Mouse (Mus musculus): Measurements from ENCODE around the gene Tbca.

Gene Tbca

GRCm38 (mm10) chr13:94847870-94848269 lies 59.2 kb downstream of the Tbca start:
- DNase-seq (ENCODE audit: low spot score) = no peak

- DNase-seq (ENCODE audit: low spot score) = no peak
Observed at GRCm38 (mm10) chr13:94849351-94849750, 60.6 kb downstream of the Tbca start.

GRCm38 (mm10) chr13:94858016-94858575 lies 69.4 kb downstream of the Tbca start:
- no peak for DNase-seq (ENCODE audit: low spot score)

DNA sequence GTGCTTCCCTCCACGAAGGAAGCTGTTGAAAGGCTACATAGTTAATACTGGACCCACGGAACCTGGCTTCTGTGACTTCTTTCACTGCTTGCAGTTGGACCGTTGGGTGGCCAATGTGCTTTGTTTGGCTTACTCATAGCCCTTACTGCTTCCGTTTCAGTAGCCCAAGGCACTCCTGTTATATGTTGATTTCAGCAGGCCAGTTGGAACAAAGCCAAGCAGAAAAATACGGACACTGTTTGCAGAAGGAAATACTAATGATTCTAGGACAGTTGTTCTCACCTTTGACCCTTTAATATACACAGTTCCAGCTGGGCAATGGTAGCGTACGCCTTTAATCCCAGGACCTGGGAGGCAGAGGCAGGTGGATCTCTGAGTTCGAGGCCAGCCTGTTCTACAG lies 70.5 kb downstream of the Tbca start:
- no peak for DNase-seq (ENCODE audit: low spot score)

DNA sequence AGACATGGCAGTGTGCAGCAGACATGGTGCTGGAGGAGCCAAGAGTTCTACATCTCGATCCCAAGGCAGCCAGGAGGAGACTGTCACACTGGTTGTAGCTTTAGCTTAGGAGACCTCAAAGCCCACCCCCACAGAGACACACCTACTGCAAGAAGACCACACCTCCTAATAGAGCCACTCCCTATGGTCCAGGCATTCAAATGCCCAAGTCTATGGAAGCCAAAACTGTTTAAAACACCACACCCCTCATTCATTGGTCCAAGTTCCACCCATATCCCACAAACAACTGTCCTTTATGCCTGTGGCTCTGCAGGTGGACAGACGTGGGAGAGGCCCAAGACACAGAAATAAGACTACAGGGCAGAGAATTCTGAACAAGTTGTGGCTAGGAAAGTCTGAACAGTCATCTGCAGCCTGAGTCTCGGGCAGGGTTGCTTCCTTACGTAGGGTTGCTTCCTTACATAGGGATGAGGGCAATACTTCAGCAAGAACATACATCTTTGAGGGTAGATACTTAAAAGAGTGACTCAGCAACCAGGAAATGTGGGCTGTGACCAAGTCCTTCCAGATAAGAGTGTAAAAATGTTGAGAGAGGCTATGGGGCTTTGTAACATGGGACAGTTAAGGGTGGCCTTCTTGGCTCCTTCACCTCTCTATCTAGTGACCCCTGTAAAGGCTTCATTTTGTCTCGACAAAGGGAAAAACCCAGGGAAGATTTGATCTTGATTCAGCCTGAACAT lies 74.0 kb downstream of the Tbca start:
- no peak for DNase-seq (ENCODE audit: low spot score)

GRCm38 (mm10) chr13:94866906-94867305 lies 78.2 kb downstream of the Tbca start:
- DNase-seq (ENCODE audit: low spot score) = no peak

DNA sequence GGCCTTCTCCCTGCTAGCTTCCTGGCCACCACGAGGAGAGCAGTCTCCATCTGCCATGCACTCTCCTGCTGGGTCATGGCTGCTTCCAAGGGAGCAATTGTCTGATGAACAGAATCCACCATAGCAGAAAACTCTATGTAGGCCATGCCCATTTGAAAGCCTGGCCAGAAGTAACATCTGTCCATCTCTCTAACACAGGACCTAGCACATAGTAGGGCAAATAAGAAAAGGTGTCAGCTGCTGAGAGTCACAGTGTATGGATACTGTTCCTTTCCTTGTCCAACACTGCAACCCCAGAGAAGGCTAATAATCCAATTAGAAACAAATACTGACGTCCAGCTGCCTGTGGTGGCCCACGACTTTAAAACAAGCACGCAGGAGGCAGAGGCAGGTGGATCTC lies 79.1 kb downstream of the Tbca start:
- DNase-seq (ENCODE audit: low spot score) = no peak

GRCm38 (mm10) chr13:94868478-94868950 lies 79.8 kb downstream of the Tbca start:
- DNase-seq (ENCODE audit: low spot score) = no peak

GRCm38 (mm10) chr13:94869541-94869940 lies 80.8 kb downstream of the Tbca start:
- DNase-seq (ENCODE audit: low spot score) = no peak

DNA sequence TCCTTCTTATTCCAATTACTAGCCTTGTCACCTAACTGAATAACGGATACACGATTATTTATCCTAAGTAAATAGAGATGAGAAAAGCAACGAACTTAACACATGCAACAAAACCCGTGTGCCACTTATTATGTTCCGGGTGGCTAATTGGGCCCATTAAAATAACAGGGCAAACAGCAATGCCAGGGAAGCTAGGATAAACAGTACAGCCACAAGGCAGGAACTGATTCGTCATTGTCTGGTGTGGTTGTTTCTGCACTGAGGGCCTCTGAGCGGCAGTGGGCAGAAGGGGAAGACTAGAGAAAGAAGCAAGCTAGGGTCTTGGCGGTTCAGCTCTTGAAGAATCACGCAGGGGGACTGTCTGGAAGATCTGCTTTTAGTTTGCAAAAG lies 81.4 kb downstream of the Tbca start:
- DNase-seq (ENCODE audit: low spot score) = no peak

DNA sequence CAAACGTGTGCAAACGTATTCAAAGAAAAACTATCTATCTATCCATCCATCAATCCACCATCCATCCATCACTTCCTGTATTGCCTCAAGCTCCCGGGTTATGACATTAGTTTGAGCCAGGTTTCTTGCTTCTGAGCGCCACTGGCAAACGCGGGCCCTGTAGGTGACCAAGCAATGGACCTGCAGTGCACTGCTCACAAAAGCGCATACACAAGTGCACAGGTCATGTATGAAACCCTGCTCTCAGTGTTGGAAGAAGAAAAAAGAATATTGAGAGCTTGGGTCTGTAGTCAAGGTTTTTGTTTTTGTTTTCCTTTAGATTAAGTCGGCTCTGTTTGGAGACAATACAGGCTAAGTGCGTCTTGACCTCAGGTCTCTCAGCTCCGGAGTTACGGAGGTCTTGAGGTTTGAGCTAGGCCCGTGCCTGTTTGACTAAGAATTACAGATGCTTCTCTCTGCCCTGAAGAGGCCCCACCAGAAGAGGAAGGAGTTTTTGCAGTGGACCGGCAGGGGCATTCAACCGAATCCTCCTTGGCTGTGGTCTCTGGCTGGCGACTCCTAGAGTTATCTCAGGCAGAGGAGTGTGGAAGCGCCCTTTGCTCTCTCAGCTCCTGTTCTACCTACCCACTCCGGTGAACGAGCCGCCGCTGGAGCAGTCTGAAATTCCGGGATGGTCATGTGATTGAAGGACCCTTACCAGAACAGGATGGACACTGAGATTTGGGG lies 81.9 kb downstream of the Tbca start:
- no peak for DNase-seq (ENCODE audit: low spot score)

- no peak for DNase-seq (ENCODE audit: low spot score)
Observed at GRCm38 (mm10) chr13:94871806-94872320, 83.2 kb downstream of the Tbca start.

DNA sequence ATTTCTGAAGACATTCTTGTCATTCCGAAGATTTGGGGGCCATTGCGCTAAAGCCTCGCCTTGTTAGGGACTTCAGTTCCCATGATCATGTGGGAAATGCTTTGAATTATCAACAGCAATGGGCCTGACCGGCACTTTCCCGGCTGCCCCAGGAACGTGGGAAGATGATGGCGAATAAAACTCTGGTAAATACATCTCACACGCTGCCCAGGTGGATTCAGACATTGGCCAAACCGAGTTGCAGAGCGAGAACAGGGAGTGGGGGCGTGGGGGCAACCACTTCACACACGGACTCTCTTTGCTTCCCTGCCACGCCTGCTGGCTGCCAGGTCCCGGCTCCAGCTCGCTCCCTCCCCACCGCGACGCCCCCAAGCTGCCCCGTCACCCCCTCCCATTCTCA lies 83.7 kb downstream of the Tbca start:
- no peak for DNase-seq (ENCODE audit: low spot score)

GRCm38 (mm10) chr13:94873111-94874038 lies 84.7 kb downstream of the Tbca start:
- DNase-seq (ENCODE audit: low spot score) = no peak

GRCm38 (mm10) chr13:94874039-94874425 lies 85.3 kb downstream of the Tbca start:
- no peak for DNase-seq (ENCODE audit: low spot score)

DNA sequence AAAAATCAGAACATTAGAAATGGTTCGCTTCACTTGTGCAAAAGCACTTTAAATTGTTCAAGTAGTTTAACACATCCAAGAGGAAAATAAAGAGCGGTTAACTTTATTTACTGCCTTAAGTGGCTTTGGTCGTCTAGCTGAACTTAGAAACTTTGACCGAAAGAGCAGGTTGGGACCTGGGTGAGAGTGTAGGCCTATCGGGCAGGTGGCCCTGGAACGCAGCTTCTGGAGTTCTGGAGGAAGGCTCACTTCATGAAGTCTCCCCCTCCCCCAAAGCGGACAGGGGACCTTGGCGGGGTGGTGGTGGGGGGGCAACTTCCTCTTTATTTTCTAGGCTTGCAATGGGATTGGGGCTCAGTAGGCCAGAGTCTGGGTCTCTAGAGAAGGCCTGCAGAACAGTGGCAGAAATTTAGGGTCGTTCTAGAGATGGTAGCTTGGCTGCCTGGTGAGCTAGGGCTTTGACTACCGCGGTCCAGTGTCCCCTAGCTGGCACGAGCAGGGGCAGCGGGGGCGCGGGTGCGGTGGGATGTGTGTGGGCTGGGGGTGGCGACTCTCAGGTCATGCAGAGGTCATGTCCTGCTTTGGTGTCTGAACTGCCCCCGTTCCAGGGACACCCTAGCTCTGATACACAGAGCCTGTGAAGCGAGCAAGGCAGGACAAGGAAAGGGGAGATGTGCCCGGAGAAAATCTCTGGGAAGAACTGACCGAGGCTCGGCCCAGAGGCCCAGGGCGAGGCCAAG lies 86.1 kb downstream of the Tbca start:
- DNase-seq (ENCODE audit: low spot score) = no peak

DNA sequence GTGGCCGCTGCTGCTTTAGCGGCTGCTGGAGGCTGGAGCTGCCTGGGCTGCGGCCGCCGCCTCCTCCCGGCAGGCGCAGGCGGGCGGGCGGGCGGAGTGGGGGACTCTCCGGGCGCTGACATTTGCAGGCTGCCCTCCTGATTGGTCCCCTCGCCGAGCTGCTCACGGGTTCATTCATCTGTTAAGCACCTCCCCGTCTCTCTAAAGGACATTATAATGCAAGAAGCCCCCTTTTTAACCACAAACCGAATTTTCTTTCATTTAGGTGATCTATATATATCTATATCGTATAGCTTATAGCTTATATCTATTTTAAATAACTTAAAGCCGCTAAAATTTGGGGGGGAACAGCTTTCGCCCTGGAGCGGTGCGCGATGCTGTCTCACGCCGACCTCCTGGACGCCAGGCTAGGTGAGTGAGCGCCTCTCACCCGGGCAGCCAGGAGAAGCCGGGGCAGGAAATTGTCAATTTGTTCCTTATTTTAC lies 86.7 kb downstream of the Tbca start, which contains the start of gene Otp:
Gene Otp (plus strand): TSS at position 207 of the 485 bp plus-strand sequence.
- no peak for DNase-seq (ENCODE audit: low spot score)

DNA sequence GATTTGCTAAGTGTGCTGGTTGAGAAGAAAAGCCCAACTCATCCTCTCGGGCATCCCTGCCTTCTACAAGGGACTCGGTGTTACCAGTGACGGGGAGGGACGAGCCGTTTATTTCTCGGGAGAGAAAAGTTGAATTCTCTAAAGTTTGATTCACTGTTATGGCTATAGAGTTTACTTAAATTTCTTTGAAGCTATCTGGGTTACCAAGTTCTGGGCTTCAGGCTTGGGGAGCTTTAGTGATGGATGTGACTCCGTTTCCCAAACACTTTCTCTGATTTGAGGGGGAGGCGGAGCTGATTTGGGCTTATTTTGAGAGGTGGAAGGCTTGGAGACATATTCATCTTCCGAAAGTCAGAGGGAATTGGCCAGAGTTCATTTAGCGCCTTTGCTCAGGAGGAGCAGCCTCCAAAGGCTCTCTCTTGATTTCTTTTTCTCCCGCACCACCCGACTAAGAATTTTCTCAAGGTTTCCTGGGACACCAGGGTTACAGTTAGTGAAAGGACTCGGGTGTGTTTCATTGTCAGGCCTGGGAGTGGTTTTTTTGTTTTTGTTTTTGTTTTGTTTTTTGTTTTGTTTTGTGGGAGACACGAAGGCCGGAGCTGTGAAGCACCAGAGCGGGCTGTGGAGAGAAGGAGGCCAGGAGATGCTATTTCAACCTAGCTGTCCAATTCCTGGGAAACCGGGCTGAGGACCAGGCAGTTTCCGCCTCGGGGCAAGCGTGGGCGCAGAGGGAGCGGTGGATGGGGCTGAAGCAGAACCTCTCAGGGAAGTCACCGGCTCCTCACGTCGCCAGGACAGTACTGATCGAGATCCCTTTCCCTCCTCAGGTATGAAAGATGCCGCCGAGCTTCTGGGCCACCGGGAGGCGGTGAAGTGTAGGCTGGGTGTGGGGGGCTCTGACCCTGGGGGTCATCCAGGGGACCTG lies 87.8 kb downstream of the Tbca start:
- no peak for DNase-seq (ENCODE audit: low spot score)

DNA sequence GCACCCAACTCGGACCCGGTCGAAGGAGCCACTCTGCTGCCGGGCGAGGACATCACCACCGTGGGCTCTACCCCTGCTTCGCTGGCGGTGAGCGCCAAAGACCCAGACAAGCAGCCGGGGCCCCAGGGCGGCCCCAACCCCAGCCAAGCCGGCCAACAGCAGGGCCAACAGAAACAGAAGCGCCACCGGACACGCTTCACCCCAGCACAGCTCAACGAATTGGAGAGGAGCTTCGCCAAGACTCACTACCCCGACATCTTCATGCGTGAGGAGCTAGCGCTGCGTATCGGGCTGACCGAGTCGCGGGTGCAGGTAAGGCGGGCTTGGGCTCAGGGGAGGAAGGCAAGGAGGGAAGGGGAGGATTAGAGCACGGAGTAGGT lies 88.5 kb downstream of the Tbca start:
- no peak for DNase-seq (ENCODE audit: low spot score)

All from left cerebral cortex, adult 11 months (tissue).